Mouse (Mus musculus) frontal cortex, postnatal 36 days (tissue): Measurements from ENCODE around the gene Taz.
A peak's percentile ranks its signal among the peaks of the same experiment; 100 is the strongest.

Source experiments
- DNase-seq, 2 experiments: peaks; one replicate each; pipeline ENCODE4 v3.0.0; 2022; ENCODE audit warnings: low spot score in 2 of 2

Taz gene

GRCm38 (mm10) chrX:74281732-74282394, at the start of gene Taz, which contains the start of gene Dnase1l1:
TSS of gene Taz (plus strand) at chrX:74281912.
TSS of gene Dnase1l1 (minus strand) at chrX:74282337.
- peak; percentile 33 to 42 for DNase-seq

GRCm38 (mm10) chrX:74233196-74233595, 48.5 kb upstream of the Taz start:
- DNase-seq = no peak

DNA sequence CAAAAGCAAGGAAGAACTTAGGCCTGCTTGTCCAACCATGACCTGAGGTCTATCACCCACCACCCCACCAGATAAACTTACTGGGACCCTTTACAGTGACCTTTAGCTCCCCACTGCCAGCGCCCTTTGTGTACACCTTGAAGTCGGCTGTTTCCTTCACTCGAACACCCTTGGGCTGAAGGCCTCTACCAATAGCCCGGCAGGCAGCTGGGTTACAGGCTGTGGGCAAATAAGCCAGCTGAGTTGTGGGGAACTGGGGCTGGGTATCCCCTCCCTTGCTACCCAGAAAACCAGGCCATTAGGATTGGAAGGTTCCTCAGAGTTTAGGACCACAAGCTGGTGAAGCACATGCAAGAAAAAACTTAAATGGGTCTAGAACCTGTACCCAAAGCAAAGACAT, 41.4 kb upstream of the Taz start:
- DNase-seq = no peak

- no peak for DNase-seq
Observed at GRCm38 (mm10) chrX:74243396-74243795, 38.3 kb upstream of the Taz start.

DNA sequence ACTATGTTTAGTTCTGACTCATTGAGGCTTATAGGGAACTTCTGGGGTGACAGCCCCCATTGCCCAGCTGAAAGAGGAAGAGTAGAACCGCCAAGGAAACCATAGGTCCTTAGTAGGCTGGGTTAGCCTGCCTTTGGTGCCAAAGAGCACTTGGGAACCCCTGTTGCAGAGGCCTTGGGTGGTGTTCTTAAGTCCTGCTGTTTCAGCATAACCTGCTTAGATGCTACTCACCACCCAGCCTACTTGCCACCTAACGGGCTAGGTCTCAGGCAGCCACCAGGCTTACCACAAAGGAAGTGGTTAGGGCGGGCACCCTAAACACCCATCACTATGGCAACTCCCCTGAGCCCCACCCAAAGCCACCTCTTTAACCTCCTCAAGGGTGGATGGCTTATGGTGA, 37.9 kb upstream of the Taz start:
- no peak for DNase-seq

- DNase-seq = no peak
Observed at GRCm38 (mm10) chrX:74244614-74245083, 37.1 kb upstream of the Taz start.

DNA sequence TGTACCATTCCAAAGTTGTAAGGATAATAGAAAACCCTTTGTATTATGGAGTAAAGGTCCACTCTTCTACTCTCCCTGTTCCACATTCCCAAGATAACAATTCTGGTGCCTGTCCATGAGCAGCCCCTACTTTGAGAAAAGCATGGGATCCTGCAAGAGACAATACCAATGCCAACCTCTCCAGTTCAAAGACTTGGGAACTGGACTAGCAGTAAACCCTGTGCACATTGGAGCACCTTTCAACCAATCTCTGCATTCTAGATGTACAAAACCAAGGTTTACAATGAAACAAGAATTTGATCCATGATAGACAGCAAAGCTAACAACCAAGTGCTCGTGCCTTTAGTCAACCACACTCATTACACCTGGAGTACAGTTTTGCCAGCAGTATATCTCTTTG, 36.6 kb upstream of the Taz start:
- DNase-seq = no peak

DNA sequence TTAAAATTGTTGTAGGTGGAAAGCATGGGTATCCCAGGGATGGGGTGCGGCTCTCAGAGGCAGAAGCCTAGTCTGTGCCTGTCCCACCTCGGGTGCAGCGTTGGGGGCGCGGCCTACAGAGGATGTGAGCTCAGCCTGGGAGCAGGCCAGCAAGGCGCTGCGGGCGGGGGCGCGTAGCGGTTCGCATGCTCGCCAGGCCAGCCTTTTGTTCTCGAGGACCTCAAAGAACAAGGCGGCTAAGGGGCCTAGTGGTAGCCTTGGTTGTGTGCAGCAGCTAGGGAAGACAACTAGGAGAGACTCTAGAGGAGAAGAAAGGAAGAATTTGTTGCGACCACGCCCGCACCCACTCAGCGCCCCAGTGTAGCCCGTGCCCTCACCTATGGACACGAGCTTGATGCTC, 36.0 kb upstream of the Taz start:
- peak; percentile 46 to 59 for DNase-seq

- peak; percentile 80 to 87 for DNase-seq
Observed at GRCm38 (mm10) chrX:74246213-74246681, 35.5 kb upstream of the Taz start.

DNA sequence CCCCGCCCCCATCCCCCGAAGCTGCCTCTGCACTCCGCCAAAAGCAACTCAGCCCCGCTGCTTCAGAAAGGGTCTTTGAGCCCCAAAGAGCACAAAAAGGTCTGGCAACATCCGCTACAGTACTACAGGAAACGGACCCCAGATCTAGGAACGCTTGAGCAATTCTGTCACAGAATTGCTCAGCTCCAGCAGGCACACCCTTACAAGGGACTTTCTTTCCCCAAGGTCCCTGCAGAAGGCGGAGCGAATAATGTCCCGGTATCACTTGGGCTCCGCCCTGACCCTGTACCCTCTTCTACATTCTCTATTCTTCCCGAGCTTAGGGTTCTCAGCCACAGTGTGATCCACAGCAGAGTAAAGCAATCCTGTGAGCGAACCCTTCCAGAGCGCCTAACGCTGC, 35.0 kb upstream of the Taz start:
- peak; percentile 6 to 13 for DNase-seq

GRCm38 (mm10) chrX:74248651-74249050, 33.1 kb upstream of the Taz start:
- DNase-seq = peak; percentile 27 to 42

- DNase-seq = peak; percentile 50 to 55
Observed at GRCm38 (mm10) chrX:74249615-74250014, 32.1 kb upstream of the Taz start, which contains the start of gene Flna. TSS of gene Flna (minus strand) at chrX:74249820.

DNA sequence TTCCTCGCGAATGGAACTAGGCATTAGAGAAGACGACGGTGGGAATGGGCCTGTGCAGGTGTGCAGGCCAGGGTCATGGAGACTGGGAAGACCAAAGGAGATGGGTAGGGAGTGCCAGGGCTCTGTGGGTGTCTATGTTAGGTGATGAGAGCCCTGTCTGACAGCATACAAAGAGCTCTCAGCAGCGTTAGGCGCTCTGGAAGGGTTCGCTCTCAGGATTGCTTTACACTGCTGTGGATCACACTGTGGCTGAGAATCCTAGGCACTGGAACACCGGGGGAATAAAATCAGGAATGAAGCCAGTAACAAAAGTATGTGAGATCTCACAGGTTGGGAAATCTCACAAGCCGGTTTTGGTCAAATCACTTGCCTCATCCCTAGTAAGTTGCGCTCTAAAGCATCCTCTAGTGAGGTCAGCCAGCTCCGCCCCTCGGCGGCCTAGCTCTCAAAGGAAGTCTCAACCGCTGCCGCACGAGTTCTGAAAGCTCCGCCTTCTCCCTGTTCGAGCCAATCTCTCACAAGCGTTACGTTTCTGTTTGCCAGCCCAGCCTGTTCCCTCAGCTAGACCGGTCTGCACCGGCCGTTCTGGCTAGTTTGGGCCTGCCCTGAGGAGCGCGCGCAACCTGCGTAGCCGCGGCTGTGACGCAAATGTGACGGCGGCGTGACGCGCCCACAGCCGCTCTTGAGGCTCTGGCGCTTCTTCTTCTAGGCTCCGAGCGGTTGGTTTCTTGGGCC, 27.4 kb upstream of the Taz start, which contains the start of gene Emd:
TSS of gene Emd (plus strand) at position 535 of the 735 bp plus-strand sequence.
- peak; percentile 86 to 91 for DNase-seq

- DNase-seq = no peak
Observed at GRCm38 (mm10) chrX:74254888-74255565, 26.7 kb upstream of the Taz start.

- no peak for DNase-seq
Observed at GRCm38 (mm10) chrX:74257746-74258145, 24.0 kb upstream of the Taz start.

DNA sequence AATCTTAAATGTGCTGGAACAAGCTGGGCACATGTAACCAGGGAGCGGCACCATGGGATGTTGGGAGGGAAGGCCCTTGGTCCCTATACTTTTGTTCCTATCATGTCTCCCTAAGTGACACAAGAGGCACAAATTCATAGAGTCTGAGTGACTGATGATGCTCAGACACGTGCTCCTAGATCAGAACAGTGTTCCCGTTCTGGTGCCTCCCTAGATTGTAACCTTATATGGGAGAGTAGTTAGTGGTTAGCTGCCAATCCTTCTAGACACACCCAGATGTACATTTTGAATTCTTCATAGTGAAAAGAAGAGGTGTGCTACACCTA, 12.0 kb upstream of the Taz start:
- no peak for DNase-seq

DNA sequence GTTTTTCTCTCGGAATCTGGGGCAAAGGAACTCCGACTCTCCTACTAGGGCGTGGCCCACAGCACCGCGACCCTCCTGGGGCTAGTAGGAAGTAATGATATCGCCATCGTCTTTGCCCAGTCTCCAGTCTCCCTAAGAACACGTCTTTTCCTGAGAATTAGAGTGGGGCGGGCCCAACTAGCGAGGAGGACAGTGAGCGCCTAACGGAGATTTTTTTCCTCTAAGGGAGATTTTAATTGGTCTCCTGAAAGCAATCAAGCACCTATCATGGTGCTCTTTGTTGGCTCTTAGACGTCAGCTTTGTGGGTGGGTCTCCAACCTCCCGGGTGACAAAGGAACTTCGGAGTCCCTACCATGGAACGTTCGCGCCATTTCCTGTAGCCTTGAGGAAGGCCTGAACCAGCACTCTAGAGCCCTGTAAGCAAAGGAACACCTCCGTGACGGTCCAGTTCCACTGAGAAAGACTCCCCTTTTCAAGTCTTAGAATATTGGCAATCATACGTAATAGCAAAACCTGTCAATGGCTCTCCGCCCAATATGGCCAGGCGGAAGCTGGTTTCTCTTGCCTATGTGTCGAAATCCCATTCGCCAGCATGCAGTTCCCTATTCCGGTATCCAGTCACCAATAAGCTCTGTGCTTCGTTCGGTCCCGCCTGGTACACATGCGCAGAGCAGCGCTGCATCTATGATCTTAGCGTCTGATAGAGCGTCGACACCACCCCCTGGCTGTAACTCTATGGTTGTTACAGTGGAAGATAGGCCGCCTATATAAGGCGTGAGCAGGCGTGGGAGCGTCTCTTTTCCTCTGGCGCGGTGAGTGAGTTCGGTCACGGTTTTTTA, 11.4 kb upstream of the Taz start, which contains the start of gene Rpl10:
TSS of gene Rpl10 (plus strand) at position 751 of the 840 bp plus-strand sequence.
- peak; percentile 89 to 94 for DNase-seq

GRCm38 (mm10) chrX:74270902-74271551, 10.7 kb upstream of the Taz start:
- no peak for DNase-seq

- DNase-seq = no peak
Observed at GRCm38 (mm10) chrX:74273422-74274322, 8.0 kb upstream of the Taz start.

DNA sequence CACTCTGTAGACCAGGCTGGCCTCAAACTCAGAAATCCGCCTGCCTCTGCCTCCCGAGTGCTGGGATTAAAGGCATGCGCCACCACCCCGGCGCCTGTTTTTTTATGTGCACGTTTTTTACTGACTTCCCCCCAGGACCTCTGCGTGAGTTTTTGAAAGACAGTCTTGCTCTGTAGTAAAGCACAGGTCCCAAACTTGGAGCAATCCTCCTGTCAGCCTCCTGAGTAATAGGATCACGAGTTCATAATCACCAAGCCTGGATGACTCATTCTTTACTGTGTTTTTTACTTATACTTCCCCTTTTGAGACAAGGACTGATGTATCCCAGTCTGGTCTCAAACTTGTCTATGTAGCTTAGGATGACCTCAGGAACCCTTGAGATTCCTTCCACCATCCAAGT, 3.8 kb upstream of the Taz start:
- no peak for DNase-seq
